Mouse (Mus musculus) gastrocnemius, postnatal 25 days (tissue): Measurements from ENCODE around the gene Hnrnpk. TPM values are rescaled to one million over a fixed set of nuclear protein-coding genes. Genes with fewer than 3 reads are reported as not detected.
"Not testable (repeated sequence)": the region's sequence is repeated elsewhere in the genome, so short reads cannot be mapped to it uniquely, and the experiment has no call there.

Source experiments
- DNase-seq: peaks from one replicate; pipeline ENCODE4 v3.0.0; 2022
- microRNA-seq, 2 experiments: library from miRNA; unstranded; fragments of <30 nt; microRNA quantifications; one replicate each; pipeline ENCODE4 v1.2.0; 2021; ENCODE audit warnings: borderline replicate concordance in 2 of 2
- total RNA-seq, 2 experiments: library from RNA; stranded (reverse); gene quantifications; 1 replicate in 1 of 2; 2 replicates in 1 of 2; pipeline ENCODE4 v1.2.3; 2021

The Hnrnpk gene
- total RNA-seq, 2 experiments from 2014 or later, result 237 to 240 TPM

DNA sequence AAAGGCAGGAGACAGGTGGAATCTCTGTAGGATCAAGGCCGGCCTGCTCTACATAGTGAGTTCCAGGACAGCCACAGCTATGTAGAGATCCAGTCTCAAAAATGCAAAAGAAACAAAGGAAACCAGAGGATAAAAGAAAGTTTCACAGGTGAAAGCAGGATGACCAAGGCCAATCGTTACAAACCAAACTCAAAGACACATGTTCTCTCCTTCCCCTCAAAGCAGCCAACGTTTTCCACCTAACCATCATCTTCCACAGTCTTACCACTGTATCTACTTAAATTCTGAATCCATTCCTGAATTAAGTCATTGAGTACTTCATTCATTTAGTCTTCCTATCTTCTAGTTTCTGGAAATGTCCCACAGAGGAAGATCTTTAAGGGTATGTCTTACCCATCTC is 14.8 kb downstream of the Hnrnpk start:
- no peak for DNase-seq

DNA sequence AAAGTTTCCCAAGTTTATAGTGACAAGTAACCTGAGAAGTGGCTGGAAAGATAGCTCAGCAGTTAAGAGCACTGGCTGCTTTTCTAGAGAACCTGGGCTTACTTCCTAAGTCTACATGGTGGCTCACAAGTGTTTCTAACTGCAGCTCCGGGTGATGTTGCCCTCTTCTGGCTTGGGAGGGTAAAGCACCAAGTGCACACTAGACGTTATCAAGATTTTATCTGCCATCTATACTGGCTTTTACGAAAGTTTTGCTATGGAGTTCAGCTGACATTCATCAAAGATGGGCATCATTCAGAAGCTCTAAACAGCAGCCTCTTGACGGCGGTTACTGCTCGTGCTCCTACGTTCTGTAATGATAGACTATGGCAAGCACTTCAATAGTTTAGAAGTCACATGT is 15.2 kb downstream of the Hnrnpk start:
- peak; percentile 50 for DNase-seq

DNA sequence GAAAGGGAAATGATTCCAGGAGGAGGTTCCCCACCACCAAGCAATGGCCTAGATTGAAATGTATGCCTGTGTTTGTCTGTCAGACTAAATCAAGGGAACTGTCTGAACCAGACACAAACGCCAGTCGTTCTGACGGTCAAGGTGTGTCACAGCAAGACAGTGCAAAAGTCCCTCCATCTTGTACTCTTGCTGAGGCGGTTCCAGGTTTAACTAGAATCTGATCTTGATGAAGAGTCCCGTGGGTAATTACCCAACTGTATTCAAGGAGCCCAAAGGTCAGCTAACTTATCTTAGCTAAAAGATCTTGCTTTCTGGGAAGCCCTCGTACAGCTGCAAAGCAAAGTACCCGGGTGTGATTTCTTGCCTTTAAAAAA is 17.6 kb downstream of the Hnrnpk start:
- DNase-seq, result no peak

DNA sequence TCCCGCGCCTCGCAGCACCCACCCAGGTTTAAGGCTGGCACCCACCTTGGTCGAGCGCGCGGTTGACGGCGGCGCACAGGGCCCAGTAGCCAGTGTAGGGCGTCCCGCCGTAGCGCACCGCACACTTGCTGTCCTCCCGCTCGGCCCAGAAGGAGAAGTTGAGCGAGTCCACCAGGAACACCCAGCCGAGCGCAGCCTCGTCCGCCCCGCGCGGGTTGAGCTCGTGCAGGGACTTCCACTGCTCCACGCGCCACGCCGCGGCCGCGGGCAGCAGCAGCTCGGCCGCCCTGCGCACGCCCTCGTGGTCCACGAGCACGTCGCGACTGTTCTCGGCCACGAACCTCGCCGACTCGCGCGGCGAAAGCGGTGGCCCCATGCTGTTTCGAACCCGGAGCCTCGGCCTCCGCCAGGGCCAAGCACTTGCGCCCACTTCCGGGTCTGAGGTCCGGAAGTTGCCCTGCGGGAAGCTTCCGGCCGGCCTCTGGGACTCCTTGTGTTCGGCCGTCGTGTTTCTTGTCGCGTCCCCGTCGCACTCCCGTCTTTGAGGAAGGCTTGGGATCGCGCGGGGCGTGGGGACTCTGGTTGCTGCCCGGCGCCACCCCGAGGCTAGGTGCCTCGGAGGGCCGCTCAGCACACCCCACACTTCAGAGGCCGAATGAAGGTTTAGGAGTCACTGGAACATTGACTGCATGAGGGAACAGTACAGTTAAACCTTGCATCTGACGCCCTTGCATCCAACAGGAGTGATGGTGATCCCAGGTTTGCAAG is 18.2 kb downstream of the Hnrnpk start, which contains the start of gene 2210016F16Rik:
2210016F16Rik (minus strand) TSS at position 447 of the 768 bp plus-strand sequence.
- peak; percentile 60 for DNase-seq

DNA sequence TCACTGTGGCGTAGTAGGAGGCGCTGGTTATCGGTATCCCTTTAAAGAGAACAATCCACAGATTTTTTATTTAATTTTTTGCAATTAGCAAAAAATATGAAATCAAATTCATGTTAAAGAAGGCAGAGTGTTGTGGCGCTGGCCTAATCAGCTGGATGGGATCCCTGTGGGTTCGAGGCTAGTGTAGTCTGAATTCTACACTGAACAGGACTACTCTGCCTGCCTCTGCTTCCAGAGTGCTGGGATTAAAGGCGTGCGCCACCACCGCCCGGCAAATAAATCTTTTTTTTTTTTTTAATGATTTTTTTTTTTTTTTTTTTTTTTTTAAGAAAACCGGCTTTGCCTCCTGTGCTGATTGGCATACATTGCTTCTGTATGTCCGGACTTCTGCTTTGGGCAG is 18.8 kb downstream of the Hnrnpk start:
- DNase-seq, result no peak

DNA sequence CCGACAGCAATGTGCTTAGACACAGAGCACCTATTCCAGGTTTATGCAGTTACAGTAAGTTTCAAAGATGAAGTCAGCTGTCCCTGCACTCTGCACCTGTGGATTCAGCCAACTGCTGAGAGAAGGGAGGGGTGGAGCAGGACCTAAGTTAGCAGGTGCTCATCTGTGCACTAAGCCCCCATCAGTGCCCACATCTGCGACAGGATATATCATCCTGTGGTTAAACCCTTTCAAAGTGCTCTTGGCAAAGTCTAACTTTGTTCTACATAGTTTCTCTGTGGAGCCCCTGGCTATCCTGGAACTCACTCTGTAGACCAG is 30.0 kb downstream of the Hnrnpk start:
- DNase-seq, result no peak

DNA sequence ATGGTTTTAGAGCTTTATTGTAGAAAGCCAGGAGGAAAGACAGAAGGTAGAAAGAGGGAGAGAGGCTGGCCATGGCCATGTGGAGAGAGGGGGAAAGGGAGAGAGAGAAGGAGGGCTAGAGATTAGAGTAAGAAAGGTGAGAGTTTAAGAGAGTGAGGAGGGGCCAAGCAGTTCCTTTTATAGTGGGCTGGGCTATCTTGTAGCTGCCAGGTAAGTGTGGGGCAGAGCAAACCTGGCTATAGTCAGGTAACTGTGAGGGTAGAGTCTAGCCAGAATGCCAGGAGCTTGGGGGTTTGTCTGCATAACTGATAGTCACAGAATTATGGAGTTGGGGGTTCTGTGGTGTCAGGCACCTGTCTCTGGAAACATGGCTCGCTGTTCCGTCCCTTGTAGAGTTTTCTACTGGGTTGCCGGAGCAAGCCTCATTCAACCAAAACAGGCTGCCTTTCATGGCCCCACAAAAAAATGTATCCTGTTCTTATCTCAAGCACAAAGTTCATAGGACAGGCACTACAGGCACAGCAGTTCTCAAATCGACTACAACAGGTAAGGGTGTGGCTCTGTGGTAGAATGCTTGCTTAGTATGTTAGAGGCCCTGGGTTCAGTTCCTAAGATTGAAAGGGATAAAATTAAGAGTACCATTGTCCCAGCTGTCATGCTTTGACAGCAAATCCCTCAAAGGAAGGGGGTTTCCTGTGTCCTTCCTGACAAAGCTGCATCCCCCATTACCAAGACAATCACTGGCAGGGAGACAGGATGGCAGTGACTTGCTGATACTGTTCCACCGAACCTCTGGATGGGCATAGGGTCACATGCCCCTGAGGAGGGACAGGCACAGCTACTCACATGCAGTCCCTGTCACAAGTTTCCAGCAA is 30.6 kb downstream of the Hnrnpk start:
- no peak for DNase-seq

DNA sequence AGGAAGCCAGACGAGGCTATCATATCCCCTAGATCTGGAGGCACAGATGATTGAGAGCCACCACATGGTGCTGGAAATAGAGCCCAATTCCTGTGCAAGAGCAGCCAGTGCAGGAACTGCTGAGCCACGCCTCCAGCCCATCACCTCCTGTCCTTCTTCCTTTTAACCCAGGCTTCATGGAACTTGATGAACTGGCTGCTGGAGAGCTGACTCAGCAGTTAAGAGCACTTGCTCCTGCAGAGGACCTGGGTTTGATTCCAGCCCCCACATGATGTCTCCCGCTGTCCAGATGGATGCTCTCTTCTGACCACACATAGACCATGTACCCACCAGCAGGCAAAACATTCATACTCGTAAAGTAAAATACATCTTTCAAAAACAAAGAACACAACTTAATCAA is 34.3 kb downstream of the Hnrnpk start:
- DNase-seq, result no peak

DNA sequence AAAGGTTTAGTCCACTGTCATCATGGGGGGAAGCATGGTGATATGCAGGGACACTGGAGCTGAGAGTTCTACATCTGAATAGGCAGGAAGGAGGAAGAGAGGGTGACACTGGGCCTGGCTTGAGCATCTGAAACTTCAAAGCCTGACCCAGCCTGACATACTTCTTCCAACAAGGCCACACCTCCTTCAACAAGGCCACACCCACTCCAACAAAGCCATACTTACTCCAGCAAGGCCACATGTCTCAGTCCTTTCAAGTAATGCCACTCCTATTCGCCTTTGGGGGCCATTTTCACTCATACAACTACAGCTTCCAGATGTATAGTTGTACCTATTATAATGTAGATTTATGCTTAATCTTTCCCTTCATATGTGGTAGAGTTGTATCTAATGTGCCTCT is 35.5 kb downstream of the Hnrnpk start:
- no peak for DNase-seq

DNA sequence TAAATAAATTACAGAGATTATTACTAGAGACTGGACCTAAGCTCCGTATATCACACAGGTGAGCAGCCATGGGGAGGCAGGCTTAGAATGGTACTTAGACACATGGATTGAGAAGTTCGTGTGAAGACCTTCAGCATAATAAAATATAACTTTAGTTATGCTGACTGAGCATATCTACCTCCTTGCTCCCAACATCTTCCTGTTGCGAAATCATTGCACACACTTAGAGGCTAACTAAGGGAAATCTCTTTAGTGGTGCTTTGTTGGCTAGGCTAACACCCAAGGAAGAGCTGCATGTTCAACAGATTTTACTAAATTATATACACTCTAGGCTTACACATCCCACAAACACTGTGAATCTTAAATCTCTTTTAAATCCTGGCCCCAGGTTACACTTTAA is 36.8 kb downstream of the Hnrnpk start:
- DNase-seq, result no peak

DNA sequence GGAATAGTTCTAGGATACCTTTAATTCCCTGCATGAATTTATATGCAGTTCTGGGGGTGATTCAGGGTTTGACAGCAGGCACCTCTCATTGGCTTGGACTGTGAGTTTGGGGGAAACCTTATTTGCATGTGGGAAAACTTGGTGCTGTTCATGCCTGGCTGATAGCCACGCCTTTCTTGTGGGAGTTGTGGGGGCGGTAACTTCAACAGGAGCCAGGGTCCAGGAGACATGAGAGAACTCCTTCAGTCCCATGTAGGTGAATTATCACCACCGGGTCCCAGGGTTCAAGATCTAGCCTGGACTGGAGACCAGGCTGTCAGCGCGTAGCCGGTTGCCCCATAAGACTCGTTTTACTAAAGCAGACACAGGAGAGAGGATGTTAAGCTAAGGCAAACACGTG is 38.0 kb downstream of the Hnrnpk start:
- DNase-seq, result not testable (repeated sequence)

DNA sequence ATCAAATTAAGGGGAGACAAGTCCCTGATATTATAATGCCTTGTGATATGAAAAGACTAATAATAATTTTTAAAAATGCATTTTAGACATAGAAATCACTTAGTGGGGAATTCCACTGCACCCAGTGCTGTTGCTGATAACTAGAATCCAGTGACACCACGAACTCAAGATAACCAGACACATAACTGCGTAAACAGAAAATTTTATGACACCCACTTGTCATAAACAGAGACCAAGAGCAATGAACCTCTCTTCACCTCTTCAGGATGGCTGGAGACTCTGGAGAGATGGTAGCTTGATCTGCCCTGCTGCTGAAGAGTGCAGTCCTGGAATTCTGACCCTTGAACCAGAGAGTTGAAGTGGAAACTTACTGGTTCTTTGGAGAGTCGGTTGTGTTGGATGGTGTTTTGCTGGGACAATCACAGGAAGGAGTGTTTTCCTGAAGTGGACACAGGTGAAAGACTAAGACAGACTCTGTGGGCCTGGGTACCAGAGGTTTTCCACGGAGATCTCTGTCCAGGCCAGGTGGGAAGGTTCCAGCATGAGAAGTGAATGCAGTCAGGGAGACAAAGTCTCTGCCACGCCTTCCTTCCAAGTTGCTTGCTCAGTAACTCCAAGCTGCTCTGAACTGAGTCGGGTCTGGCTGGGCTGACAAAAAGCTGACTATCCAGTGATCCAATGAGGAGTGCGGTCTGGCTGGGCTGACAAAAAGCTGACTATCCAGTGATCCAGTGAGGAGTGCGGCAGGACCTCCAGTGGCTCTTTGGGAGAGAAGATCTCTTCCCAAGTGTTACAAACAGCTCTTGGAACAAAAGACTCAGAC is 38.6 kb downstream of the Hnrnpk start:
- no peak for DNase-seq

DNA sequence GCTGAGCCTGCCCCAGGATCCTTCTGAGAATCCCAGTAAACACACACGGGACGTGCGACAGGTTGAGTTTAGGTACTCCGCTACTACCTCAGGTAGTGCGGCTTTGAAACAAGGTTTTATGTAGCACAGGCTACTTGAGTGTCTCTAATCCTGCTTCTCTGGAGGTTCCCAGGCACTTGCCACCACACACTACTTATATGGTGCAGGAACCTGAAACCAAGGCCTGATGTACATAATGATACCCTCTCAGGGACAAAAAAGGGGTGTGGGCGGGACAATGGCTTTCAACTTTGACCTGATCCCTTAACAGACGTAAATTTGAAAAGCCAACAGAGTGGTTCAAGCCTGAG is 43.9 kb downstream of the Hnrnpk start:
- DNase-seq, result no peak

DNA sequence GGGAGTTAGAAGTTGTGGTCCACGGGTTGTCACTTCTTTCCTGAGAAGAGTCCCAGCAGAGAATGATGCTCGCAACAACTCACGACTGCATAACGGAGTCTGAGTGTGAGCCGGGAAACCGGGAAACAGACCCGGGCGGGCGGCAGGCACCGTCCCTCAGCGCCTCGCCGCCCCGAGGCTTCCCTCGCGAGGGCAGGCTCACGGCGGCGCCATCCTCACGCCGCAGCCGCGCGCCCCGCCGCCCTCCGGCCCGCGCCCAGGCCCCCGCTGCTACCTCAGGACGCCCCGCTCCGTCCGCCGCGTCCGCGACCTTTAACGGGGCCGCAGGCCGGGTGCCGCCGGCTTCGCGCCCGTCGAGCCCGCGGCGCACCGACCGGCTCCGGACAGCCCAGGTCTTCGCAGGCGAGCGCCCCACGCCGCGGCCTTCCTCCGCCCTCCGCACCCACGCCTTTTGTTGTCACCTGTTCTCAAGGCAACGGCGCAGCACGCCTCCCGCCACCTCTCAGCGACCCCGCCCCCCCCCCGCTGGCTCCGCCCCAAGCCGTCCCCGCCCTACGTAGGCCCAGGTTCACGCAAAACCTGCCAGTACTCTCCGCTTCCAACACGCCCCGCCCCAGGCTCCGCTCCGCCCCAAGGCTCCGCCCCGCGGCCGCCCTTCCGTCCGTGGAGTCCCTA is 44.4 kb downstream of the Hnrnpk start, which contains the start of gene Kif27:
Kif27 (minus strand) TSS at position 494 of the 675 bp plus-strand sequence.
- peak; percentile 82 for DNase-seq

DNA sequence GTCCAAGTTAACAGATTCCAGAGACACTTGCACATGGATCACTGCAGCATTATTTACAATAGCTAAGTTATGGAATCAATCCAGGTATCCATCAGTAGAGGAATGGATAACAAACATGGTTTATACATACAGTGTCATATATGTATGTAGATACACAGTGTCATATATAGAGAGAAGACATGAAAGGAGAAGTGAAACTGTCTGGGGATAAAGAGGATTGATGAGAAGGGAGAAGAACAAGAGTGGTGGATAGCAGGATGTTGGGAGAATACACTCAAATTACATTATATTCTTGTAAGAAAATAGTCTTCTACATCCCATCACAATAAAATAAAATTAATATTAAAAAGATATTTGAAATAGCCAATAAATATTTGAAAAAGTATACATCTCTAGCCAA is 50.1 kb downstream of the Hnrnpk start:
- no peak for DNase-seq

DNA sequence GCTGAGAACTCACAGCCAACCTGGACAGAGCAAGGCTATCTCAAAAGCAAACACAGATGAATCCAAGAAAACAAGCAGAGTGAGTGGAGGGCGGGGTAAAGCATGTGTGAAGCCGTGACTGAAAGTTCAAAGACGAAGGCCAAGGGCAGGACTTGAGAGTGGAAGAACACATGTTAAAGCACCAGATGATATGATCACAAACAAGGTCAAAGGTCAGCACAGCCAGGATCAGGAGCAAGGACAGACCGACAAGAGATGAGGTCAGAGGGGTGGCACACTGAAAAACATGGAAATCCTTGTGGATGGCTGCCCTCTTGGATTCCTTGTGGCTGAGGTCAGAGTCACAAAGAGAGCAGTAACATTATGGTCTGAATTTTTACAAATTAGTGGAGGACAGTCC is 52.5 kb downstream of the Hnrnpk start:
- DNase-seq, result no peak

DNA sequence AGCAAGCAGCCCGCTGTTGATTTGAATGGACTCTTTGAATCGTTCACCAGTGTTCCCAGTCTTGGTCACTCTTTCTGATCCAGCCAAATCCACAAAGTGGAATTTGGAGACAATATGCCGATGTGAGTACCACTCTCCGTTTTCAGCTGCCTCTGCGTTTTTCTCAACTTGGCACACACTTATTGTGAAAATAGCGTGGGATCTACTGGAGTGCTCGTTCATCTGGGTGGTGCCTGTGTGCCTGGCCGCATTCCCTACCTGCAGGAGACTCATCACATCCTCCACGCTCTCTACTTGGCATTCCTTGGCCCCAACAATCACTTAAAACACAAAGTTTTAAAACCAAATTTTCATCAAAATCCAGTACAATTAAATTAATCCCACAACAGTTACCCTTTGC is 58.6 kb downstream of the Hnrnpk start:
- no peak for DNase-seq

Small RNA genes lying within 50 kb of the gene (microRNA-seq; reads per million reads assigned to microRNA genes)
- gene Mir7-1, result 36.8 to 62.2 reads per million in 2 experiments

Other genes with a start within 250 kb of the Hnrnpk start
- gene Idnk, start 245.7 kb downstream of the Hnrnpk start, total RNA-seq, result 10 to 100 TPM in 1 of 2 experiments, 1 to 10 TPM in 1; 9.3 to 12.2 TPM
- gene Ubqln1, start 187.7 kb downstream of the Hnrnpk start, total RNA-seq, result 10 to 100 TPM; 41.1 to 42.4 TPM
- 10 to 100 TPM; 17.8 to 20.9 TPM for gene Gkap1, start 127.6 kb downstream of the Hnrnpk start, total RNA-seq
- gene Kif27, start 44.2 kb downstream of the Hnrnpk start, total RNA-seq, result under 1 TPM in 1 of 2 experiments, not detected in 1; 0.05 TPM
- gene 2210016F16Rik, start 18.1 kb downstream of the Hnrnpk start, total RNA-seq, result 1 to 10 TPM; 7.0 to 7.2 TPM
- gene Rmi1, start 1.1 kb downstream of the Hnrnpk start, total RNA-seq, result 1 to 10 TPM; 4.8 to 5.5 TPM
- gene Slc28a3, start 207.5 kb upstream of the Hnrnpk start, total RNA-seq, result not detected